Comparison of ENCODE assay signal across 25 mouse cellular contexts in genomic region chr5:103732581-103732980, GRCm38 (mm10). TPM values are rescaled to one million over a fixed set of nuclear protein-coding genes. Genes with fewer than 3 reads are reported as not detected.
DNase-seq lines count a peak whose midpoint lies in the region; ATAC-seq and TF ChIP-seq lines count a peak whose summit lies in the region.
"Had no signal": no experiment of that assay in that cellular context is flagged by ENCODE, and none has a peak within 500 bp of the region (broad histone marks: within the 10 kb centered on the region; RNA-seq: fewer than 3 reads in every experiment).

No protein-coding gene starts in this region.

- H3K27me3 ChIP-seq in splenic B cell, adult 2 months (ENCODE audit: control insufficient read depth, insufficient read depth, low read length, poor library complexity, severe bottlenecking): no peaks in the 10 kb centered on the region
- no peaks in the 10 kb centered on the region for H3K27me3 ChIP-seq in limb, embryonic 10.5 days (ENCODE audit: low read depth, poor library complexity, severe bottlenecking)
- H3K27me3 ChIP-seq in hindbrain, embryonic 12.5 days: no peaks in the 10 kb centered on the region
- H3K27me3 ChIP-seq: intestine, embryonic 15.5 days; limb, embryonic 13.5 days; stomach, embryonic 15.5 days had no signal

- H3K9me3 ChIP-seq in ES-E14 (ENCODE audit: control insufficient read depth, insufficient read depth, low read depth, low read length): no peaks in the 10 kb centered on the region
- no peaks in the 10 kb centered on the region for H3K9me3 ChIP-seq in limb, embryonic 10.5 days (replicated peaks)
- H3K9me3 ChIP-seq in hindbrain, embryonic 12.5 days (replicated peaks): no peaks in the 10 kb centered on the region
- H3K9me3 ChIP-seq: forebrain, embryonic 10.5 days; intestine, embryonic 15.5 days; limb, embryonic 13.5 days; liver, embryonic 12.5 days; midbrain, embryonic 10.5 days; stomach, embryonic 15.5 days had no signal

- peaks cover 4% of the 10 kb centered on the region; the same call in 1 of the 2 replicates for H3K36me3 ChIP-seq in ES-E14 (ENCODE audit: control insufficient read depth, insufficient read depth, low read length, poor library complexity, severe bottlenecking)
- no peaks in the 10 kb centered on the region; the same call in 1 of the 2 replicates for H3K36me3 ChIP-seq in splenic B cell, adult 2 months (ENCODE audit: control insufficient read depth, insufficient read depth, low read length, poor library complexity, severe bottlenecking)
- H3K36me3 ChIP-seq in limb, embryonic 10.5 days: no peaks in the 10 kb centered on the region
- no peaks in the 10 kb centered on the region for H3K36me3 ChIP-seq in hindbrain, embryonic 12.5 days
- H3K36me3 ChIP-seq: forebrain, embryonic 10.5 days; intestine, embryonic 15.5 days; limb, embryonic 13.5 days; liver, embryonic 12.5 days; midbrain, embryonic 10.5 days; stomach, embryonic 15.5 days had no signal

- no peak overlapping the region for H3K4me2 ChIP-seq in hindbrain, embryonic 12.5 days (replicated peaks)
- H3K4me2 ChIP-seq: intestine, embryonic 15.5 days; limb, embryonic 13.5 days; liver, embryonic 12.5 days; stomach, embryonic 15.5 days had no signal

- ATAC-seq in hematopoietic stem cell, adult 5-6 weeks (replicated peaks in 1 of 2; ENCODE audit: insufficient read depth in 1 of 2, low FRiP score in 2 of 2, low TSS enrichment in 1 of 2, low read depth in 1 of 2, poor library complexity in 2 of 2, severe bottlenecking in 2 of 2): peak; percentile 61 to 66; a peak in 3 of 4 replicates
- ATAC-seq in hindbrain, embryonic 12.5 days (ENCODE audit: low FRiP score): no peak
- ATAC-seq: forebrain, postnatal 0 days; hindbrain, embryonic 16.5 days; intestine, embryonic 15.5 days; liver, embryonic 12.5 days had no signal

- 0 out of 2 replicates have a peak overlapping the region, but pooled peaks have one; percentile 13 for H3K9ac ChIP-seq in ES-E14 (ENCODE audit: insufficient read depth, low read depth, low read length, poor library complexity, severe bottlenecking)
- H3K9ac ChIP-seq in hindbrain, embryonic 12.5 days: no peak overlapping the region
- H3K9ac ChIP-seq: forebrain, postnatal 0 days; intestine, embryonic 15.5 days; limb, embryonic 13.5 days; liver, embryonic 12.5 days; stomach, embryonic 15.5 days had no signal

- H3K27ac ChIP-seq in ES-E14 (ENCODE audit: insufficient read depth, low read depth, low read length, poor library complexity, severe bottlenecking): peak overlapping the region; percentile 87
- no peak overlapping the region for H3K27ac ChIP-seq in limb, embryonic 10.5 days
- H3K27ac ChIP-seq in hindbrain, embryonic 12.5 days: no peak overlapping the region
- H3K27ac ChIP-seq: forebrain, embryonic 10.5 days; intestine, embryonic 15.5 days; limb, embryonic 13.5 days; liver, embryonic 12.5 days; midbrain, embryonic 10.5 days; stomach, embryonic 15.5 days had no signal

- H3K4me1 ChIP-seq in ES-E14 (ENCODE audit: control insufficient read depth in 2 of 2, insufficient read depth in 2 of 2, low read length in 2 of 2, poor library complexity in 1 of 2): peaks cover 25 to 38% of the 10 kb centered on the region in 2 experiments
- H3K4me1 ChIP-seq in limb, embryonic 10.5 days: peaks cover 44% of the 10 kb centered on the region
- no peaks in the 10 kb centered on the region for H3K4me1 ChIP-seq in hindbrain, embryonic 12.5 days
- H3K4me1 ChIP-seq: intestine, embryonic 15.5 days; stomach, embryonic 15.5 days had no signal

- 89% methylated on average over 4 of the region's 4 CpGs for WGBS in limb, embryonic 10.5 days
- WGBS in hindbrain, embryonic 12.5 days: 91% methylated on average over 4 of the region's 4 CpGs

- in situ Hi-C loops in ES-E14 (cut with MboI; ENCODE audit: low sequenced_read_pairs in 2 of 2, unreplicated experiment in 2 of 2): no loop called here

- no peak overlapping the region for H3K4me3 ChIP-seq in ES-E14 (ENCODE audit: insufficient read depth in 1 of 2, low read depth in 1 of 2, low read length in 2 of 2, poor library complexity in 1 of 2, severe bottlenecking in 1 of 2)
- no peak overlapping the region for H3K4me3 ChIP-seq in limb, embryonic 10.5 days
- H3K4me3 ChIP-seq in hindbrain, embryonic 12.5 days: no peak overlapping the region
- H3K4me3 ChIP-seq: forebrain, embryonic 10.5 days; intestine, embryonic 15.5 days; limb, embryonic 13.5 days; liver, embryonic 12.5 days; midbrain, embryonic 10.5 days; stomach, embryonic 15.5 days had no signal

- intact Hi-C loops in heart, postnatal 10 days (cut with DNase I): no loop called here

- DNase-seq in heart, adult 11 months: peak; percentile 88
- no peak for DNase-seq in heart, postnatal 10 days
- no peak for DNase-seq in ES-E14 (ENCODE audit: low read depth, low spot score)
- peak; percentile 63 for DNase-seq in splenic B cell, adult 2 months (ENCODE audit: low read depth, low spot score)
- no peak for DNase-seq in thymus, postnatal 14 days
- DNase-seq in limb, embryonic 10.5 days (ENCODE audit: low spot score): no peak
- DNase-seq: adrenal gland, postnatal 25 days; cerebellum, adult 11 months; cerebellum, adult 9-11 months; forebrain, postnatal 0 days; gastrocnemius, postnatal 14 days; heart, postnatal 36 days; kidney, postnatal 36 days; lung, adult 2 months; thymus, adult 18-20 months; thymus, postnatal 4 days had no signal

TF ChIP-seq in ES-E14, 5 proteins besides CTCF, POLR2A, EP300 and RAD21:
- TF ChIP-seq HCFC1 (IDR thresholded peaks at IDR 0.05; ENCODE audit: borderline replicate concordance, insufficient read depth, low read length): no peak
- TF ChIP-seq MAFK (IDR thresholded peaks at IDR 0.05; ENCODE audit: insufficient read depth, low read depth, low read length): no peak
- TF ChIP-seq CHD2 (IDR thresholded peaks at IDR 0.05; ENCODE audit: low read depth, low read length): no peak
- no peak for TF ChIP-seq ZNF384 (IDR thresholded peaks at IDR 0.05; ENCODE audit: low read depth, low read length)
- no peak for TF ChIP-seq ZC3H11A (IDR thresholded peaks at IDR 0.05; ENCODE audit: borderline replicate concordance, low read depth, low read length)

RNA-seq across cellular contexts. Expression of gene Aff1, which starts 40.4 kb away (rescaled TPM):
- total RNA-seq in heart, postnatal 10 days (2021): 10 to 100 TPM; 38.4 to 56.7 TPM
- 21.2 and 26.0 TPM in 2 replicates for total RNA-seq in ES-E14 (2012; rRNA removed)
- total RNA-seq in hematopoietic stem cell, adult 5-6 weeks (2017): 19.7 and 39.0 TPM in 2 replicates
- 4.0 and 4.6 TPM in 2 replicates for polyA plus RNA-seq in limb, embryonic 10.5 days (2016; fragmentation: Nextera tagmentation; extraction: Ambion mirVana)
- 5.4 and 7.7 TPM in 2 replicates for polyA plus RNA-seq in hindbrain, embryonic 12.5 days (2016; fragmentation: Nextera tagmentation; extraction: Ambion mirVana)

Comparison
In these comparisons a context has a peak if more than half of its experiments do, and no peak if none do; other contexts are left out.
1. DNase-seq: peak in heart, adult 11 months (single experiment) and splenic B cell, adult 2 months (single experiment); none in heart, postnatal 10 days (0 of 2), ES-E14 (single experiment), thymus, postnatal 14 days (single experiment) and limb, embryonic 10.5 days (single experiment).